Mouse (Mus musculus) urinary bladder, postnatal 10 days (tissue): ENCODE measurements around the gene Tor2a.

ENCODE experiments used
- DNase-seq: peaks from one replicate; pipeline ENCODE4 v3.0.0; 2022; ENCODE audit warnings: low spot score

The Tor2a gene

GRCm38 (mm10) chr2:32757056-32757845 is at the start of gene Tor2a:
Tor2a (plus strand) TSS chr2:32757234.
- peak; percentile 91 for DNase-seq

- DNase-seq, result no peak
Measured at GRCm38 (mm10) chr2:32708643-32709042, 48.4 kb upstream of the Tor2a start.

- no peak for DNase-seq
Measured at GRCm38 (mm10) chr2:32709521-32710137, 47.4 kb upstream of the Tor2a start.

GRCm38 (mm10) chr2:32710425-32710824 is 46.6 kb upstream of the Tor2a start:
- DNase-seq, result no peak

DNA sequence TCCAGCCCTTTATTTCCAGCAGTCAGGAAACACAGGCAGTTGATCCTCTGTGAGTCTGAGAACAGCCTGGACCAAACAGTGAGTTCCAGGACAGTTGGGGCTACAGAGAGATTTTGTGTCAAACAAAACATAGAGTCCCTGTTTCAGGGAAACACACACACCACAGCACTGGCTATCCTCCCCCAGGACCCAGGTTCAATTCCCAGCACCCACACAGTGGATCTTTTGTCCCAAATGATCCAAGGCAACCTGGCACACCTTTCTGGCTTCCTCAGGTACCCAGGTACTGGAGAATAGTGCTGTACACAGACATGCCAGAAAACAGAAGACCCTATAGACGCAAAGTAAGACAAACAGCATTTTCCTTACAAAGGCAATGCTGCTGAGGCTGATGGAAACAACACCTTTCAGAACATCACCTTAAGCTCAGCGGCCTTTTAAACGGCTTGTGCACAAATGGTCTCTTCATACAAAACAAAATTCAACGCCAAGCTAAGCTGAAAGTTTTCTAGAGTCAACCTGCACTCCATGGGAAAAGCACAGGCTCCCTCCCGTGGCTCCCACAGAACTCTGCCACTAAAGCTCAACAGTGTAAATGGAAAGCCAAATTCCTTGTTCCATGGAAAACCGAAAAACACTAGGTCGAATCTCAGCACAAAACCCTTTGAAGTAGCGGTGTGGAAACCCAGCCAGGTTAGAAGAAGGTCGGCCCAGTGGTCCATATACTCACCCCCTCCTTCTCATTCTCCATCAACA is 45.6 kb upstream of the Tor2a start:
- no peak for DNase-seq

GRCm38 (mm10) chr2:32712108-32712551 is 44.9 kb upstream of the Tor2a start:
- peak; percentile 30 for DNase-seq

- peak; percentile 76 for DNase-seq
Measured at GRCm38 (mm10) chr2:32712586-32712933, 44.5 kb upstream of the Tor2a start.

GRCm38 (mm10) chr2:32712934-32713817 is 43.9 kb upstream of the Tor2a start, which contains the start of gene Cdk9:
Cdk9 (minus strand) TSS chr2:32713076.
- DNase-seq, result peak; percentile 69

GRCm38 (mm10) chr2:32714117-32714986 is 42.7 kb upstream of the Tor2a start:
- DNase-seq, result no peak

GRCm38 (mm10) chr2:32714987-32715425 is 42.0 kb upstream of the Tor2a start:
- no peak for DNase-seq

DNA sequence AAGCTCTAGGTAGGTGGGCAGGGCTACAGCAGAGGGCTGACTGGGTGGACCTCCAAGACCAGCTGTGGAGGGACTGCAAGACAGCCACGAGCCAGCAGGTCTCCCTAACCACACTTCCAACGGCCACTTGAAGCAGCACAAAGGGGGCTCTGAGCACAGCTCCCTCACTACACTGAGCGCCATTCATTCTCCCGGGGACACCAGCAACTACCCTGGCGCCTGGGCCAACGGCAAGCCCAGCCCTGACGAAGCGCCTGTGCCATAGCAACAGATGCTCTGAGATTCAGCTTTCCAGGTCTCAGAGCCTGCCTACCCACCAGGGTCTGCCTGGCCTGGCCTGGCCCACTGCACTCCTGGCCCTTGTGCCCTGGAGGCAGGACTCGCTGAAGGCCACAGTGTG is 38.3 kb upstream of the Tor2a start:
- DNase-seq, result no peak

DNA sequence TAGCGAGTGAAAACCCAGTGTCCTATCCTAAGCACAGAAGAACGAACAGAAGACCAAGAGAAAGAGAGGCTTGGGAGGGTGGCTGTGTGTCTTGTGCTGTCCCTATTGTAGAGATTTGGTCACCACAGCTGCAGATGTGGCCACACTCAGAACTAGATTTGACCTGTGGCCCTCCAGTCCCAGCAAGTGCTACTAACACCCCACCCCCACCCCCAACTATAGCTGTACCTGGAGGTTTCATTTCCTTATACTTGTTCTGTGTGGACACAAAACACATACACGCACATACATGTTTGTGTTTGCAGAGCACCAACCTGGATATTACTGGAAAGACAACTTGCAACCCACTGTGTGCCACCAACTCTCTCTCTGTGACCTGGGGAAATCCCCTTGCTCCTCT is 37.0 kb upstream of the Tor2a start:
- no peak for DNase-seq

GRCm38 (mm10) chr2:32720681-32721229 is 36.3 kb upstream of the Tor2a start, which contains the start of gene Sh2d3c:
Sh2d3c (plus strand) TSS chr2:32721055.
- no peak for DNase-seq

DNA sequence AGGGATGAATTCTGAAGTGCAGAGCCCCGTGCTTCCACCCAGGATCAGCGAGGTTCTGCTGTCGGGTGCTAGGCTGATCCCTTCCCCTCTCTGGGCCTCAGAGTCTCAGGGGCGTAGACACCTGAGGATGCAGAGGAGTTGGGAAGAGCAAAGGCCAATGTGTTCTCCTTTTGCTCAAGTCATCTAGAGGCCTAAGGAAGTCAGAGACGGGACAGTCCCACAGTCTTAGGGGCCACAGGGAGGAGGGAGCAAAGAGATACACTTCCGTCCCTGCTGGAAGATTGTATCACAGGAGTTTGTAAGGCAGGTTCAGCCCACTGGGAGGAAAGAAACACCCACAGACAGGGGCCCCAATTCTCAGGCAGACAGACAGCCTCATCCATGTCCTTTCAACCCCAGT is 35.0 kb upstream of the Tor2a start:
- no peak for DNase-seq

DNA sequence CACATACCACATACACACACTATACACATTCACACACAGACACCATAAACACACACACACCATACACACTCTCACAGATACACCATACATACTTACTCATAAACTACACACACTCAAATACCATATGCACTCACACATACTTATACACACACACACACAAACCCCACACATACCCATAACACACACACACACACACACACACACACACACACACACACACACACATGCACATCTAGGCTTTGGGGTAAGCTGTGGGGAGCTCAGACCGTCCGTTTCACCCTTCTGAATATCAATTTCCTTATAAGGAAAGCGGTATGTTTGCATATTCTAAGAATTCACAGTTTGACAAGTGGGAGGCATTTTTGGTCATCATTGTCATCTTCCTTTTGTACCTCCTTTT is 34.5 kb upstream of the Tor2a start:
- no peak for DNase-seq

DNA sequence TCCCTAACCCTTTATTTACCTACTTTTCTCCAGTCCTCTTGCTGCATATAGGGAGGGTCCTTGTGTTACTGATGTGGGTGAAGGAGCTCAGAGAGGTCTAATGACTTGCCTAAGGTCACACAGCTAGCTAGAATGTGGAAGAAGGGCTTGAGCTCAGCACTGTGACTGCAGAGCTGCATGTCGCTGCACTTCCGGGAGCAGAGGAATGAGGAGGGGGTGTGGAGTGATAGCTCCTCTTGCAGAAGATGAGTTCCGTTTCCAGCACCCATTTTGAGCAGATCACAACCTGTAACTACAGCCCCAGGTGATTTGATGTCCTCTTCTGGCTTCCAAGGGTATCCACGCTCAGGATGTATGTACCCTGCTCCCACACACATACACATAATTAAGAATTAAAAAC is 32.9 kb upstream of the Tor2a start:
- DNase-seq, result no peak

DNA sequence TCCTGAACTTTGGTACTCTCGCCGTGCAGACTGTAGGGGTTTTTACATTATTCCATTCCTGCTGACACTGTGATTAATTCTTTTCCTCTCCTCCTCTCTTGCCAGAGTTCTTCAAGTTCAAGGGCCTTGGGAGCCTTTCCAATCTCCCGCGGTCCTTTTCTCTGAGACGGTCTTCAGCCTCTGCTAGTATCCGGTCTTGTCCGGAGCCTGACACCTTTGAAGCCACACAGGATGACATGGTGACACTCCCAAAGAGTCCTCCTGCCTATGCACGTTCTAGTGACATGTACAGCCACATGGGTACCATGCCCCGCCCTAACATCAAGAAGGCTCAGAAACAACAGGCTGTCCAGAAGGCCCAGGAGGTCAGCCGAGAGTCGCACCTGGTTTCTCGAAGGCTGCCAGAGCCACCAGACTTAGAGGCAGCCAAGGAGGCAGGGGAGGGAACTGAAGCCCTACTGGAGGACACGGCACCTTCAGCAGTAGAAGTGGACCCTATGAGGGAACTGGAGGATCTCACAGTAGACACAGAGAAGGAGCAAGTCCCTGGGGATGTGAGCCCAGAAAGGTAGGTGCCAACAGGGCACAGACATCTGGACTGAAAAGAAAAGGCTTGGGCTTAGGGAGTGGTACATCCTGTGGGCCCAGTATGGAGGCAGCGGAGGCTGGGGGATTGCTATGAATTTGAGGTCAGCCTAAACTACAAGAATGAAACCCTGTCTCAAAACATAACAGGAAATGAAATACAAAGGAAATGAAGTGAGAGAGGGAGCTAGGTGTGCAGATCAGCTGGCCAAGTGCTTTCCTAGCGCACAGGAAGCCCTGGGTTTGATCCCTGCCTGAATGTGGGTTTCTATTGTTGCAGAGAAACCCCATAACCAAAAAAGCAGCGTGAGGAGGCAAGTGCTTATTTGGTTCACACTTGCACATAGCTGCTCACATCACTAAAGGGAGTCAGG is 31.9 kb upstream of the Tor2a start:
- DNase-seq, result no peak

- DNase-seq, result peak; percentile 50
Measured at GRCm38 (mm10) chr2:32727435-32727834, 29.6 kb upstream of the Tor2a start.

DNA sequence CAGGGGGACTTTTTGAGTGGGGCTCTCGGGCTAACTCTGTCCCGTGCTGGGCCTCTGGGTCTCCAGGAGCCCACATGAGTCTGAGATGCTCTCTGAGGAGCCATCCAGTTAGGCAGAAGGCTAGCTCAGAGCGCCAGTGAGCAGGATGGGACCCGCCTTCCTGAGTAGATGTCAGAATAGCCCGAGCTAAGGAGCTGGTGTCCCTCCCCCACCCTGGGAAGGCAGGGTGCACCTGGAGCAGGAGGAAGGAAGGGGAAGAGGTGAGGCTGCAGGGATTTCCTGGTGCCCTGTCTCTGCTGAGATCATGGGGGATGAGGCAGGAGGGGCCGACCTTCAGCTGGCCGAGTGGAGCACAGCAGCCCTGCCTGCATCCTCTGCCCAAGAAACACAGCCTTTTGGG is 28.6 kb upstream of the Tor2a start:
- no peak for DNase-seq
